Mouse (Mus musculus) bone marrow macrophage, adult 2 months (primary cell): Measurements from ENCODE around the gene Zfp143.
"Not testable (repeated sequence)": the region's sequence is repeated elsewhere in the genome, so short reads cannot be mapped to it uniquely, and the experiment has no call there.

Source experiments
- CTCF ChIP-seq: IDR thresholded peaks from 2 replicates; pipeline ENCODE4 v1.5.1; 2012; ENCODE audit warnings: low read depth, mild to moderate bottlenecking, low read length, moderate library complexity
- POLR2A ChIP-seq: IDR thresholded peaks from 2 replicates; pipeline ENCODE4 v1.6.1; 2012; ENCODE audit warnings: mild to moderate bottlenecking, low read depth, low read length, borderline replicate concordance

GRCm38 (mm10) chr7:110057723-110058122, 3.3 kb upstream of the Zfp143 start:
- not testable (repeated sequence) for TF ChIP-seq CTCF, POLR2A
